Mouse (Mus musculus): Measurements from ENCODE around the gene Gpr137. TPM values are rescaled to one million over a fixed set of nuclear protein-coding genes. Genes with fewer than 3 reads are reported as not detected.

The Gpr137 gene
- polyA plus RNA-seq, 1 experiment = 97.8 TPM

DNA sequence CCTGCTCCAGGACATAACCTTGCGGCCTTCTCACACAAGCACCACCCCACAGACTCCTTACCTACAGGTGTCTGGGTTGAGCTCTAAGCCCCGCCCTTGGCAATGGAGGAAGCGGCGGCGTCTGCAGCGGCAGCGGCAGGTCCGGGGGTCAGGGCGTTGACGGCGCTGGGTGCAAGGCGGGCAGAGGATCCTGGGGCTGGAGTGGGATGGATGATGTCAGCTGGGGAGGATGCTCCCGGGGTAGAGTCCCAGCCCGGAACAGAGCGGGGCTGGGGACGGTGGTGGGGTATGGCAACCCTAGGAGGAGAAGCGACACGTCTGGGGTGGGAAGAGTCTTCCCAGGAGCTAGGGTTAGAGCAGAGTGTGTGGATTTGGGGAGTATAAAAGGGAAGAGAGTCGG is 43.0 kb upstream of the Gpr137 start:
- 67% methylated on average over 19 of the region's 19 CpGs for whole genome bisulfite sequencing
- no peaks in the 10 kb centered on the region for H3K27me3 ChIP-seq (ENCODE audit: control insufficient read depth, insufficient read depth, low read length)
- no peak overlapping the region for H3K27ac ChIP-seq (ENCODE audit: insufficient read depth, low read depth, low read length)
- peak overlapping the region; percentile 26; the same call in 1 of the 2 replicates for H3K4me3 ChIP-seq (ENCODE audit: low read depth, low read length)
- no peaks in the 10 kb centered on the region for H3K36me3 ChIP-seq (ENCODE audit: control insufficient read depth, insufficient read depth, low read length)
- TF ChIP-seq POLR2A (IDR thresholded peaks at IDR 0.05; ENCODE audit: low read depth, low read length) (no peak), CTCF (IDR thresholded peaks at IDR 0.05; ENCODE audit: extremely low read depth, insufficient read length, insufficient replicate concordance, low read depth, low read length) (no peak)
- peaks cover 11% of the 10 kb centered on the region for H3K4me1 ChIP-seq (ENCODE audit: control insufficient read depth, insufficient read depth, insufficient read length, low read length)

GRCm38 (mm10) chr19:6983621-6984020 is 41.3 kb upstream of the Gpr137 start:
- TF ChIP-seq CTCF (IDR thresholded peaks at IDR 0.05; ENCODE audit: extremely low read depth, insufficient read length, insufficient replicate concordance, low read depth, low read length) = no peak
- TF ChIP-seq POLR2A (IDR thresholded peaks at IDR 0.05; ENCODE audit: low read depth, low read length) = no peak
- no peaks in the 10 kb centered on the region for H3K36me3 ChIP-seq (ENCODE audit: control insufficient read depth, insufficient read depth, low read length)
- H3K27me3 ChIP-seq (ENCODE audit: control insufficient read depth, insufficient read depth, low read length) = no peaks in the 10 kb centered on the region
- WGBS = 91% methylated on average over 5 of the region's 5 CpGs
- H3K27ac ChIP-seq (ENCODE audit: insufficient read depth, low read depth, low read length) = no peak overlapping the region
- peaks cover 18% of the 10 kb centered on the region for H3K4me1 ChIP-seq (ENCODE audit: control insufficient read depth, insufficient read depth, insufficient read length, low read length)
- H3K4me3 ChIP-seq (ENCODE audit: low read depth, low read length) = no peak overlapping the region

GRCm38 (mm10) chr19:6981465-6981864 is 39.2 kb upstream of the Gpr137 start:
- H3K27me3 ChIP-seq (ENCODE audit: control insufficient read depth, insufficient read depth, low read length) = no peaks in the 10 kb centered on the region

DNA sequence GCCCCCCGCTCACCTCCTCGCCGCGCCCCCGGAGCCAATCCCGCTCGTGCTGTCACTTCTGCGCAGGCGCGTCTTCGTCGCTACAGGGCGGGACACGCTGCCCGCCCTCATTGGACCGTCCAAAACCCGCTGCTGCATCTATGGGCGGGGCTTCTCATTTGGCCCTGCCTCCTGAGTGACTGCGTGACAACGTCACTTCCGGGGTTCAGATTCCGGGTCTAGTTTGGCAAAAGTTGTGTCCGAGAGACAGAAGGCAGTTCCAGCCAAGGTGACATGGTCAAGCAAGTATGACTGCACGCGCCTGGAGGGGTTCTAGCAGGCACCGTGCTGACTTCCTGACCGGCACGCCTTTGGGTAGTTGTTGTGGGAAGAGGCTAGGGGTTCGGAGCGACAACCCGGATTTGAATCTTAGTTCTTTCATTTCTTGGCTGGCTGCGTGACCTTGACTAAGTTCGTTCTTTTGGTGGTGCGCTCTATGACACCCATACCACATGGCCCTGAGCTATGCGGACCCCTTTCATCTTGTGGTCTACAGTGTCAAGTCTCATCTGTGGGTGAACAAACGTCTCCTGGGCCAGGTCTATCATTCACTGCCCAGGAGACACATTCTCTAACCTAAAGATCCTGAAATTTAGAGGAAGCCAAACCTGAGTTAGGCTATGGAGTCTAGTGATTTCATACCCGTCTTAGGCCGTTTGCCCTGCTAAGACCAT is 38.3 kb upstream of the Gpr137 start, which contains the start of gene Fkbp2:
Gene Fkbp2, minus strand, starts transcription at position 121 of the 713 bp plus-strand sequence.
- WGBS = under 1% methylated on average over 38 of the region's 38 CpGs

More at GRCm38 (mm10) chr19:6981465-6981864, 39.2 kb upstream of the Gpr137 start:
- 84% methylated on average over 4 of the region's 4 CpGs for WGBS
- peaks cover 15% of the 10 kb centered on the region for H3K4me1 ChIP-seq (ENCODE audit: control insufficient read depth, insufficient read depth, insufficient read length, low read length)
- H3K27ac ChIP-seq (ENCODE audit: insufficient read depth, low read depth, low read length) = no peak overlapping the region
- H3K4me3 ChIP-seq (ENCODE audit: low read depth, low read length) = no peak overlapping the region
- peaks cover 11% of the 10 kb centered on the region for H3K36me3 ChIP-seq (ENCODE audit: control insufficient read depth, insufficient read depth, low read length)
- TF ChIP-seq CTCF (IDR thresholded peaks at IDR 0.05; ENCODE audit: extremely low read depth, insufficient read length, insufficient replicate concordance, low read depth, low read length) (no peak), POLR2A (IDR thresholded peaks at IDR 0.05; ENCODE audit: low read depth, low read length) (no peak)

DNA sequence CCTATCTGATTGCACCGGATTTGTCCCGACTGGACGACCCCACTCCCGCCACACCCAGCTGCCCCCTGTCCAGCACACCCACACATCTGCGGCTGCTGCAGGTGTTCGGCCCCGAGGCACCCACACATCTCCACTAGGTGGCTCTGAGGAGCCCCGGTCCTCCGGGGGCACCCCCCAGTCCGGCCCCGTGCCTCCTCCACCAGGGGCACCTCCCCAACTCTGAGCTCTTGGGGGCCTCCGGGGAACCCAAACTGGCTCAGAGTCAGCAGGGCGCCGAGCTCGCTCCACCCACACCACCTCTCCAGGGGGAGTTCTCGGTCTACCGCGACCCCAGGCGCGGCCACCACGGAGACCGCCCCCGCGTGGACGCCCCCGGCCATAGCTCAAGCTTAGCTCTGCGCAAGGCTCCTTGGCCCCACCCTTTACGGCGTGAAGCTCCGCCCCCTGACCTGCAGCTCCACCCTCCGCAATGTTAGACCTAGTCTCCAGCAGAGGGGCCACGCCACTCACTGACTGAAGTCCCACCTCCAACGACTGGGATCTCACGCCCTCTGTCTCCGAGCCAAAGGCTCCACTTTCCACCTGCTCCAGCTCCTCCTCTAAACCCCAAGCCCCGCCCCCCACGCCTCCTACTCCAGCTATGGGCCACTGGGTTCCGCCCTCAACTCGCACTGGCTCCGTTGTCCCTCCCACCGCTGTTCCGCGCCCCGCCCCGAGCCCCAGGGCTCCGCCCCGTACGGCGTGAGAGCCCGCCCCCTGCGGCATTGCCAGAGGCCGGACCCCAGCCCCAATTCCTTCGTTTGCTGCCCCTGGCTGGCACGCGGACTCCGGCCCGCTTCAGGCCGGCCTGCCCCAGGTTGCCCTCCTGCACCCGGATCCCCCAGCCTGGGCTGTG is 37.5 kb upstream of the Gpr137 start:
- Histone ChIP-seq H3K4me1 (ENCODE audit: control insufficient read depth, insufficient read depth, insufficient read length, low read length) (peaks cover 15% of the 10 kb centered on the region), H3K27ac (ENCODE audit: insufficient read depth, low read depth, low read length) (peak overlapping the region; percentile 81), H3K27me3 (ENCODE audit: control insufficient read depth, insufficient read depth, low read length) (no peaks in the 10 kb centered on the region), H3K4me3 (ENCODE audit: low read depth, low read length) (peak overlapping the region; percentile 67), H3K36me3 (ENCODE audit: control insufficient read depth, insufficient read depth, low read length) (peaks cover 11% of the 10 kb centered on the region)
- WGBS = under 1% methylated on average over 59 of the region's 59 CpGs
- TF ChIP-seq POLR2A (IDR thresholded peaks at IDR 0.05; ENCODE audit: low read depth, low read length) = no peak; the same call in 1 of the 2 replicates
- TF ChIP-seq CTCF (IDR thresholded peaks at IDR 0.05; ENCODE audit: extremely low read depth, insufficient read length, insufficient replicate concordance, low read depth, low read length) = peak; percentile 89

More for the DNA sequence above, 38.3 kb upstream of the Gpr137 start, which contains the start of gene Fkbp2:
- Histone ChIP-seq H3K4me1 (ENCODE audit: control insufficient read depth, insufficient read depth, insufficient read length, low read length) (peaks cover 15% of the 10 kb centered on the region), H3K4me3 (ENCODE audit: low read depth, low read length) (peak within 1 kb of the TSS; percentile 67), H3K36me3 (ENCODE audit: control insufficient read depth, insufficient read depth, low read length) (peaks cover 11% of the 10 kb centered on the region), H3K27me3 (ENCODE audit: control insufficient read depth, insufficient read depth, low read length) (no peaks in the 10 kb centered on the region), H3K27ac (ENCODE audit: insufficient read depth, low read depth, low read length) (peak within 1 kb of the TSS; percentile 85)
- TF ChIP-seq POLR2A (IDR thresholded peaks at IDR 0.05; ENCODE audit: low read depth, low read length) (peak; percentile 96), CTCF (IDR thresholded peaks at IDR 0.05; ENCODE audit: extremely low read depth, insufficient read length, insufficient replicate concordance, low read depth, low read length) (no peak)

- H3K4me1 ChIP-seq (ENCODE audit: control insufficient read depth, insufficient read depth, insufficient read length, low read length) = peaks cover 16% of the 10 kb centered on the region
- peaks cover 11% of the 10 kb centered on the region for H3K36me3 ChIP-seq (ENCODE audit: control insufficient read depth, insufficient read depth, low read length)
- WGBS = 6% methylated on average over 11 of the region's 11 CpGs
- TF ChIP-seq POLR2A (IDR thresholded peaks at IDR 0.05; ENCODE audit: low read depth, low read length) (no peak), CTCF (IDR thresholded peaks at IDR 0.05; ENCODE audit: extremely low read depth, insufficient read length, insufficient replicate concordance, low read depth, low read length) (no peak)
- no peaks in the 10 kb centered on the region for H3K27me3 ChIP-seq (ENCODE audit: control insufficient read depth, insufficient read depth, low read length)
- peak overlapping the region; percentile 67 for H3K4me3 ChIP-seq (ENCODE audit: low read depth, low read length)
- H3K27ac ChIP-seq (ENCODE audit: insufficient read depth, low read depth, low read length) = peak overlapping the region; percentile 45
Observed at GRCm38 (mm10) chr19:6979001-6979479, 36.8 kb upstream of the Gpr137 start.
